Mouse (Mus musculus) cerebellum, adult 8-10 months (tissue): ENCODE measurements around the gene Gpm6b.

Experiments
- DNase-seq: peaks from one replicate; pipeline ENCODE4 v3.0.0; 2022

The Gpm6b gene

DNA sequence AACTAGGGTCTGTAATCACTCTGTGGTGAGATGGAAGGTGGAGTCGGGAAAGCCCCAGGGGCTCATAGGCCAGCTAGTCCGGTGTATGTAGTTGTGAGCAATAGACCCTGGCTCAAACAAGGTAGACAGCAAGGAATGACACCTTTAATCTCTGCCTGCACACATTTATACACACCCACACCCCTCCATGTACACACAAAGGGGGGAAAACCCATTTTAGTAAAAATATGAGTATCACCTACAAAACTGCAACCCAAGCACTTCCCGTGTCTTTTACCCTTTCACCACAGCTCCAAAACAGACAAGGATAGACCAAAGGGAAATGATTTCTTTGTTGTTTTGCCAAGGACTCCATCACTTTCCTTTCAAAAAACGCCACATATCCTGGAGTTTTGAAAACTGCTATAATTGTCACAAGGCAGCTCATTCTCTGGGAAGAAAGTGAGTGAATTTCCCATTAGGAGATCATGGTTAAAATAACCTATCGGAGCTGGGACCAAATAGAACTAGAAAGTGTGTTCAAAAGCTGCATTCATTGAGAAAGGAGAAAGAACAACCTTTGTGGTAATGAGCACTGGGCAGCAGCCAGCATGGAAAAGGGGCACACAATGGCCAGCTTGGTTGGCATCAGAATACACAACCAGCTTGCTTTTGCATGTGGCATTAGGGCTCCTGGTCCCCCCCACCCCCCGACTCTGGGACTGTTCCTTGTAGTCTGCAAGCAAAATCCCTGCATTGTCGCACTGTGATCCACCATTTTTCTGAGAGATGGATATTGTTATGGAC, 68.9 kb downstream of the Gpm6b start:
- no peak for DNase-seq

DNA sequence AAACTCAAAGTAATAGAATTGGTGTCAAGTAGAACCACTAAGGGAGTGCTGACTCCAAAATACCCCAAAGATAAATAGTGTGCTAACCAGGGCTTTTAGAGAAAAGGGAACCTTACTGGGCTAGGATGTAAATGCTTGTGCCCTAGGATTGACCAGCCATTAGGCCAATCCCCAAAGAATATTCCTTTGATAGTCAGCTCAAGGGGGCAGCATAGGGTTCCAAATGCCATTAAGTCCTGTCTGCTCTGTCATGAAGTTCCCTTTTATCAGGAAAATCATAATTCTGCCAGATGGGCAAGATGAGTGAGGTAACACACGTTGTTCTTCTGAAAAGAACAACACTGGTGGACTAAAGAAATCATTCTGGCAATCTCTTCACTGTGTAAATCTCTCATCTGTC, 70.1 kb downstream of the Gpm6b start:
- peak; percentile 29 for DNase-seq

DNA sequence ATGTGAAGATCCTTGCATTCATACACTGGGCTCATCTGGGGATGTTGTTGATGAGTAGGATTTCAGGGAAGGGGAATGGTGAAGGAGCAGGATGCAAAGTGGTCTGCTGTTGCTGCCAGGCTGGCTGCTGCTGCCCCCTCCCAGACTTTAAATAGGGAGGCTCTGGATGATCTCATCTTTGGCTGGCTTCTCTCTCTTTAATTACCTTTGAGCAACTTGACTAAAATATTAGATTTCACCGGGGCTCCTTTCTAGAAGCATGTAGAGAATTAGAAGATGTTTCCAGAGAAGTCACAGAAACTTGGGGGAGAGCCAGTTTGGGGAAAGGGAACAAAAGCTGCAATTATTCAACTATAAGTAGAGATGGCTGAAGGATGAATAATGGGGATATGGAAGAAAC, 76.5 kb downstream of the Gpm6b start:
- DNase-seq: no peak

DNA sequence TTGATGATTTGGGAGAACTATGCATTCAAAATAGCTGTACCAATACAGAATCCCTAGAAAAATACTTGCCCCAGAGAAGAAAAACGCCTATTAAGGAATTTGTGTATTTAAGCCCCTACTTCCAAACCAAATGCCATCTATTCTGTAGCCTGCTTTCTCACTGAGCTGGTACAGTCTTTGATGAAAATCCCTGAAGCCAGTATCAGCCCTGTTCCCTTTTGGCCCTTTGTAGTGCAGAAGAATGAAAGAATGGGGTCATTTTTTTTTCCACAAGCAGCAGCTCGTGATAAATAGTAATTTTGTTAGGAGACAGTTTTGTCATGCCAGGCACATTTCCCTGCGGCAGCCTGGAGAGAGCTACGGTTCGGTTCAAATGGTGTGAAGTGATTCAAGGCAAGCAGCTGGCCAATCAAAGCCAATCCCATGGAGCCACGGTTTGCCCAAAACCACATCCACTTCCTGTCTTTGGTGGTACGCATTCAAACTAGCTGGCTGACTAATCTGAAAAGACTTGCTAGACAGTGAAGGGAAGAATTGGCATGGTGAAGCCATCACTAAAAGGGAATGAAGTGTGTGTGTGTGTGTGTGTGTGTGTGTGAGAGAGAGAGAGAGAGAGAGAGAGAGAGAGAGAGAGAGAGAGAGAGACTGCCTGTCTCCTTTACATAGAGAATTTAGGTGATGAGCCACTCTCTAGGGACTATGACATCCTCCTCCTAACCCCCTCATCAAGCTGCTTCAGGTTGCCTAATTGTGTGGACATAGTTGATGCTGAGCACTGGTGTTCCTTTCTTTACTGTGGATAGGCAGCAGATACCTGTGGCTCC, 78.1 kb downstream of the Gpm6b start:
- DNase-seq: no peak

DNA sequence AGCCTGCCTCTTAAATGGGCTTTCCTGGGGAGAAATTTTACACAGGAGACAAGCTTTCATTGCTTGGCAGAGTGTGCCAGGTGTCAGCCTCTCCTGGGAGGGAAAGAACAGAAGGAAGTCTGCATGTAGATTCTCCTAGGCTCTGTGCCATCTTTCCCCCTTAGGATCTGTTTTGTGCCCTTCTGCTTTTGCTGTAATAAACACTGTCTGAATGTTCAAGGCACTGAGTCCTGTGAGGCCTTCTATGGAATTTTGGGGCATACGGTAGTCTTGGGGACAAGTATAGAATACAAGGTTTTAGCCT, 78.6 kb downstream of the Gpm6b start:
- no peak for DNase-seq

DNA sequence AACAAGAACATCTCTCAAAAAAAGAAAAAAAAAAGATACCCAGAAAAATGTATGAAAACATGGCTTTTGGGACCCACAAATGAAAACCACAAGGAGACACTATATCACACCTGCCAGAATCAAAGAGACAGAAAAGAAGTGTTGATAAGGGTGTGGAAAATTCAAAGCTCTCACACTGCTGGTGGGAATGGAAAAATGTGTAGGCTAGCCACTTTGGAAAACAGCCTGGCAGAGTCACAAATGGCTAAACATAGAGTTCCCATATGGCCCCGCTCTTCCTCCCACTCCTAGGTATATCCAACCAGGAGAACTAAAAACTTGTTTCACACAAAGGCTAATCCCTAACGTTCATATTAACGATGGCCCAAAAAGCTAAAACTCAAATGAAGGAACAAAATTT, 84.5 kb downstream of the Gpm6b start:
- DNase-seq: no peak

DNA sequence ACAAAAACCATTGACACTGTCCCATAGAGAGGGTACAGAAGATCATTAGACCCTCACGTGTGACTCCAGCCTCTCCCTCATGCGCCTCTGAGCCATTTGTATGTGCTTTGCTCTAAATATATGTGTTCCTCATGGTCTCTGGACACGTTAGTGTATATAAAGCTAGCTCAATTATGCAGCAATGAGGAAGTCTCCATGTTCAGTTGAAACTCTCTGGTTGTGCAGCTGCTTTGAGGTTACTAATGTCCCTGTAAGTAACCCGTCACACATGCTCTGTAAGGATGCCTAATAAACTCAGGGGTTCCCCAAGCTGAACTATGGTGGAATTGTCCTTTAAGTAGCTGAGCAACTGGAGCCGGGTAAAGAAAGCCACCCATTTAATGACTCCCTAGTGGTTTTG, 88.9 kb downstream of the Gpm6b start:
- no peak for DNase-seq

DNA sequence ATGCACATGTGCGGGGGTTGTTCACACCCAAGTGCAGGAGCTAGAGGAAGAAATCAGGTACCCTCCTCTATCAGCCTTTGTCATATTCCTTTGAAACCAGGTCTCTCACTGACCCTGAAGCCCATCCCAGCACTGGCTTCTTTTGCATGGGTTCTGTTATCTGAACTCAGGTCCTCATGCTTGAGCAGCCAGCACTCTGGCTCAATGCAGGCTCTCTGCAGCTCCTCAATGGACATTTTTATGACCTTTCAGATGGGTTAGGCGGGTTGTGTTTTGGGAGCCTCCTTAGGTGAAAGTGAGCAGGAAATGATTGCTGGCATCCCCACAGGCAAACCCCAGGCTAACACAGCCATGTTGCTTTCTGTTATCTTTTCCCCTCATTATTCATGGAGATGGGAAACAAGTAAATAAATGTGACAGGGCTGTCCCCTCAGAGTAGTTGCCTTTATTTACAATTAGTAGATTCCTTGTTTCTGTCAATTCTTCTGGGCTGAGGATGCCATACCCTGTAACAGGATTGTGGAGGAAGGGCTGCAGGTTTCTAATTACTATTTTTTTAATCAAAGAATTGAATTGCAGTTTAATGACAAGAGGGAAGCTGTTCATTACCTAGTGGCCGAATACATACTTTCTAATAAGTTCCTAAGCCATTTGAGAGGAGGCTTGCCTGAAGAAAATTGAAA, 89.6 kb downstream of the Gpm6b start:
- DNase-seq: no peak

DNA sequence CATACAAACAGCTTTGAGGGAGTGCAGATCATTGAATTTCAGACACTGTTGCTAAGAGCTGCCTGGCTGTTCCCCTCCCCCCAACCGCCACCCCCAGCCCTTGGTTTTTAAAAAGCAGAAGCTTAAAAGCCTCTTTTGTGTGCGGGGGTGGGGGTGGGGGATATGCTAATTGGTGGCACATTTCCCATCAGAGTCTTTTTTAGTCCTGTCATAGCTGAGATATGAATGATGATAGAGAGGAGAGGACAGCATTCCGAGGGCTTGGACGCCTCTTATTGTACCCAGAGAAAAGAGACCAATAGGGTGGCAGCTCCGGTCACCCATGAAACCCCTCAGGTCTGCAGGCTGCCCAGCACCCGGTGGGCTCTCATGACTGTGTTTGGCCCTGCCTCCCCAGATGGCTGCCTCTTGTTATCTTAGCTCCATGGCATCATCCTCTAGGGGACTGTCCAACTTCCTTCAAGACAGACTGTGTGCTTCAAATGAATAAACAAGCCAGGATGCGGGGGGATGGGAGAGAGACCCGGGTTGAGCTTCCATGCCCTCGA, 90.3 kb downstream of the Gpm6b start:
- no peak for DNase-seq

DNA sequence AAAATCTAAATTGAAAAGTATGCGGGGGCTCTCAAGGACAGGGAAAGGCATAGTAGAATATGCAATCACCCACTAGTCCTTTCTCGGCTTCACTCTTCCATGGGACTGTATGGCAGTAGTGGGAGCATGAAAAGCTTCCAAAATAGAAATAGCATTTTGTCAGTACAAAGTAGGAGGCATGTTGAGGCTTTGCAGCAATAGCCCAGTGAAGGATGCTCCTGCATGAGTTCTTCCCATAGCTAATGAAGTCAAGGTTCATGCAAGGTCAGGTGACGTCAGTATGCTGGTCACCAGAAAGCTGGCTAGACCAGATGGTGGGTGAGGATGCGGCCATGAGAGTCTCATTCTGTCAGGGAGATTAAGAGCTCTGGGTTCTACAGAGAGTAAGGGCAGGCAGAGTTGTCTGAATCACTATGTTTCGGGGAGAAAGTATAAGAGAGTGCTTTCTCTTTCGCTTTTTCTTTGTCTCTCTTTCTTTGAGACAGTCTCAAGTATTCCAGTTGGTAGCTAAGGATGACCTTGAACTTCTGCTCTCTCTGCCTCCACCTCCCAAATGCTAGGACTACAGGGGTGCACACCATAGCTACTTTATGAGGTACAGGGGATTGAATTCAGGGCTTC, 95.9 kb downstream of the Gpm6b start:
- DNase-seq: no peak

DNA sequence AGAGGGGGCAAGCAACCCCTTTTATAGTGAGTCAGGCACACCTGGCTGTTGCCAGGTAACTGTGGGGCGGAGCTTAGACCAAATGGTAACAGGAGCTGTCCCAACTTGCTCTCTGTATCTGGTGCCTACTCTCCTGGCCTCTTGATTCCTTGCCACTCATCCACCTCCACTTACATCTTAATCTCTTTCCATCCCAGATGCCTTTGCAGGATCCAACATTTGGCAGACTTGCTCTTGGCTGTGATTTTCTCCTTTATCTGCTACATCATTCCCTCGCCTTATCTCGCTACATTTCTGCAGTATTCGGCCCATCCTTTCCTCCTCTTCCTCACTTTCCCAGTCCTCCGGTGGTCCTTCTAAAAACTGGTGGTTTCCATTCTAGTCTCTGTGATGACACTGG, 99.6 kb downstream of the Gpm6b start:
- no peak for DNase-seq

DNA sequence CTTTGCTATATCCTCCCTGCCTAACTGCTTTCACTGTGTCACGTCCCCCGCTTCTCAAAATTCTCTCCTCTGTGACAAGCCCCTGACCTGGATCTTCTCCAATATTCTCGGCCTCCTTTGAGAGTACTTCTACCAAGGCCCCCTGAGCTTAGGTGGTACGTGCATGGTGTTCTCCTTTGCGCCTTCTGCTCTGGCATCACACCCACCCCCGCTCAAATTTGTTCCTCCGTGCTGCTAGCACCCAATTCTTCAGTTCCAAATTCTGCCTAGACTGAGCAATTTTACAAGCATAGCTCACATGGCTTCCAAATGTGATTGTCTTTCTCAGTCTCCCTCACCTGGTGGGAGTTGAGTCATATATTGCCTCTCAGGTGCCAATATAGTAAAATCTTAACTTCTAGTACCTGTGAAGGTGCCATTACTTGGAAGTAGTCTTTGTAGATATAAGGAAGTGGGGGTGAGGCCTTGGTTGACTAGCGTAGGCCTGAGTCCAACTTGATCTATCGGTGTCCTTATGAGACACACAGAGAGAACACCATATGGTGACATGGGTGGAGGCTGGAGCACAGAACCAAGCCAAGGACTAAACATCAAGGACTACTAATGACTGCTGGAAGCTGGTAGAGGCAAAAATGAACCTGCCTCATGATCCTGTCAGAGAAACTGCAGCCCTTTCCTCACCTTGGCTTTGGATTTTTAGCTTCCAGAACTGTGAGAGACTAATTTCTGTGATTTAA, 100.2 kb downstream of the Gpm6b start:
- DNase-seq: no peak

DNA sequence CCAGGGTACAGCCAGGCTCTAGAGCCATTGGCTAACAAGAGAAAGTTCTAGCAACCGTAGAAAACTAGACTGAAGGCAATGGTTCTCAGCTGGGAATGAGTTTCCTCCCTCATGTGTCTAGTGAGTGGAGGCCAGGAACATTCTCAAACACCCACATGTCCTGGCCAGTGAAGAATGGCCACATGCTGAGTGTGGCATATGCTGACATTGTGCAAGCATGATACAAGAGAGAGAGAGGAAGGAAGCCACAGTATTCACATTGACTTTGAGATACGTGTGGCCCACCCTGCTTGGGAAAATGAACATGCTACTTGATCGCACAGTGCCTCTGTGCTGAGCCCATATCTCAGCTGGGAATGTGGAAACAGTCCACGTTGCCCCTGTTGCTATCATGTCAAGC, 101.2 kb downstream of the Gpm6b start:
- no peak for DNase-seq

DNA sequence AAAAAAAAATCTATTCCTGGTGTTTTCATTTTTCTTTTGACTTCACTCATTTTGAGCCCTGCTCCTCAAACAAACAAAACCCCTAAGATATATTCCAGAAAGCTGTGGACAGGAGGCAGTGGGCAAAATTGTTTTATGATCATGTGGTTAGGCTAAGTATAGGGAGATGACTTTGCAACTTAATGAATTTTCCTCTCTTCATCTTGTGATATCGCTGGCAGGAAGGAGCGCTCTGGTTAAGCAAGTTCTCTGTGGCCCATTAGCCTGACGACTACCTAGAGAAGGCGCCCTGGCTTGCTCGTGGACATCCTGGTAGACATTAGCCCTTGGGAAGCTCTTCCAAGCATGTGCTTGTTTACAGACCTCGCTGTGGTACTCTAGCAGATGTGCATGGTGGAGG, 103.1 kb downstream of the Gpm6b start:
- no peak for DNase-seq

DNA sequence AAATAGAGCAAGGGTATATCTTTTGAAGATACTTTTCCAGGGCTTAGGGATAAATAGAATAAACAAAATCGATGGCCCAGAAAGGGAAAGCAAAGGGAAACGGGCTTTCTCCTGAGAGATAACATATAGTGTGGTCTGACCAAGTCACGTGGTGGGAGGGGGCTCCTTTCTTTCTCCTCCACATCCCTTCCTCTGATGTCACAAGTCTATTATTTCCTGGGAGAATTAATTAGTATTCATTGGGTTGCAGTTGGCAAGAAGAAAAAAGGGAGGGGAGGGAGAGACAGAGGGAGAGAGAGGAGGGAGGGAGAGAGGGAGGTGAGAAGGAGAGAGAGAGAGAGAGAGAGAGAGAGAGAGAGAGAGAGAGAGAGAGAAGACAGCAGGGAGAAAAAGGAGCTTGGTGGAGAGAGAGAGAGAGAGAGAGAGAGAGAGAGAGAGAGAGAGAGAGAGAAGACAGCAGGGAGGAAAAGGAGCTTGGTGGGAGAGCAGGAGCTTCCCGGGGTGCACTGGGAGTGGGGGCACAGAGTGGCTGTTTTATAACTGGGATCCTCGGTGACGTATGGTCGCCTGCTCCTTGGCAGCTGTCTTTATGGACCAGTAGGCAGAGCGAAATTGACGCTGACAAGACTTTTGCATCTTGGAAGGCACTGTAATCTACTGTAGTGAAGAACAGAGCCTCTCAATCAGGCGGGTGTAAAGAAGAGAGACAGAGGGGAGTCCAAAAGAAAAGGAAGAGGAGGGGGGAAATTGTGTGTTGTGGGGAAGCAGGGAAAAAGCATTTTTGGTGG, 105.7 kb downstream of the Gpm6b start:
- peak; percentile 47 for DNase-seq

DNA sequence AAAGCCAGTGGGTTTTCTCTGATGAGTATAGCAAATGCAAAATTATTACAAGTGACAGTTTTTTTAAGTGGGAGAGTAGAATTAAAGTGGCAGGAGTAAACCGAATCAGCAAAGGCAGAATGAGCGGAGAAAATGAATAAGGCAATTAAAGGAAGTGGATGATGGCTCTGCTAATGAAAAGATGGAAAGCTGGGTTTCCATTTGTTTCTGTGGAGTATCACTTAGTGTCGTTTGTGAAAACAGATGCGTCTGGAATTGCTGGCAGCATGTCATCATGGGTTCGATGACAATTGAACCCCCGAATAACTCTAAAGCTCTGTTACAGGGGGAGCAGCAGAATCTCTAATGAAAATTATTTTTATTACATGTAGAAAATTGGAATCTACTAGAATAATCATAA, 109.4 kb downstream of the Gpm6b start:
- no peak for DNase-seq

DNA sequence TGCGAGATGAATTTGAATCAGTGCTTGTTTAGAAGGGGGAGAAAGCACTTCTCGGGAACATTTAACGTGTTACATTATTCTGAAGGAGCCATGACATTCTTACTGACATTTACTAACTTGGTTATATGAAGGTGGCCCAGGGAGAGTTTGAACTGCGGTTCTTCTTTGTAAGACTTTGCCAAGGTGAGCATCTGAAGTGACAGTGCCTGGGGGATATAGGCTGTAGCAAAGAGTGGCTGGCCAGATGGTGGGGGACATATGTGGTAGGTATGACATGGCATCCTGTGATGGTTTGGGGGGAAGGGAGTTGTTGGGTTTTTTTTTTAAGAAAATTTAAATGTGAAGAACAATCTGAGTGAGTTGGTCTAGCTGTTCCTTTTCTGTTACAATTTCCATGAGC, 109.9 kb downstream of the Gpm6b start:
- no peak for DNase-seq

DNA sequence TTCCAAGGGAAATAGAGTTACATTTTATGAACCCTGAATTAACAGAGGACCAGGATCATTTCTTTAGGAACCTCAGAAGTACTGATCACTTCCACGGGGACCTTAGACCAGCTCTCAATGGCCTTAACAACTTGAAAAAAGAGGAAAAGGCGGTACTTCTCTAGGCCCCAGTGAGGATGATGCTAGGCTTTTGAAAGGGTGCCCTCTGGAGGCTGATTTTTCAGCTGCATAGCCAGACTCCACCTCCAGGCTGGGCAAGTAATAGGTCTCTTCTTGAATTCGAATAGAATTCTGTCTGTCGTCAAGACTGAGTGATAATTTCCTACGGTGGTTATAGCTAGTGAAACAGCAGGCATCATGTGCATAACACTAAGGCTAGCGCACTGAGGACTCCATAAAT, 113.1 kb downstream of the Gpm6b start:
- peak; percentile 56 for DNase-seq

DNA sequence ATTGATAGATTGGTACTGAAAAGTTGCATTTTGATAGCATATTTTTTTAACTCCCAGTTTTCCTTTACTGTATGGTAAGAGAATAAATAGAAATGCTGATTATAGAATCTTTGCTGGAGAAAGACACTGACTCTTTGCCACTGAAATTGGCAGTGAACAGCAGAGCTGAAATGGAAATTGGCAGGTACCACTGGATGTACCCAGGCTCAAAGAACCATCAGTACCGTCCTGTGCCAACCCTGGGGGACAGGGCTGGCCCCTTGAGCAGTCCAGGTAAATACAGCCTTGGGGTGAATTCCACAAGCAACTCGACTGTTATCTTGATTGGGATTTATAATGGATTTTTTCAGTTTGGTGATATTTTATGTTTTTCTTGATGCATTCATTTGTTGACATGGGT, 114.7 kb downstream of the Gpm6b start:
- DNase-seq: no peak

DNA sequence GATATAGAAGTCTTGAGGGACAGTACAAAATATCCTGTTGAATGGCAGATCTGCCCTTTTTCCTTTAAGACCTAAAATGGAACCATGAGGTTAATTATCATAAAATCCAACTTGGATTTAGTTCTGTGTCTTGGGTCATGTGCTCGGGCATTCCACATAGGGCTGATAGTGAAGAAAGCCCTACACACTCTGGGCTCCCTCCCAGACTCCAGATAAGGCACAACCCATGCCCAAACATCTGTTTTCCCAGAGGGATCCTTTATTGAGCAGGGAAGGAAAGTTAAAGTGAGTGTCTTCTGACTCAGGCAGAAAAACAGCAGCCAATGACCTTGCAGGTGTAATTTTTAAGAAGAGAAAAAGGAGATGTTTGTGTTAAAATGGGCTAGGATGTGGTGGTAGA, 116.2 kb downstream of the Gpm6b start:
- no peak for DNase-seq

DNA sequence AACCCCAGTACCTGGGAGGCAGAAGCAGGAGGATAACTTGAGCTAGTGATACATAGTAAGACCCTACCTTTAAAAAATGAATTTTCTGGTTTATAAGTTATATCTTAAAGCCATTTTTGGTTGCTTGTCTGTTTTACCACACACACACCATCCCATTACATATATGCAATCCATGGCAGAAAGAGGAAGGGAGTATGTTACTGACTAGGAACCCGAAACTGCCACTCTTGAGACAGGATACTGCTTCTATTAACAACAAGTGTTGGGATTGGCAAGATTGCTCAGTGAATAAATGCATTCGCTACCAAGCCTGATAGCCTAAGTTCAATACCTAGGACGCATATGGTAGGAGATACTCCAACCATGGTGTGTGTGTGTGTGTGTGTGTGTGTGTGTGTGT, 117.6 kb downstream of the Gpm6b start:
- no peak for DNase-seq

DNA sequence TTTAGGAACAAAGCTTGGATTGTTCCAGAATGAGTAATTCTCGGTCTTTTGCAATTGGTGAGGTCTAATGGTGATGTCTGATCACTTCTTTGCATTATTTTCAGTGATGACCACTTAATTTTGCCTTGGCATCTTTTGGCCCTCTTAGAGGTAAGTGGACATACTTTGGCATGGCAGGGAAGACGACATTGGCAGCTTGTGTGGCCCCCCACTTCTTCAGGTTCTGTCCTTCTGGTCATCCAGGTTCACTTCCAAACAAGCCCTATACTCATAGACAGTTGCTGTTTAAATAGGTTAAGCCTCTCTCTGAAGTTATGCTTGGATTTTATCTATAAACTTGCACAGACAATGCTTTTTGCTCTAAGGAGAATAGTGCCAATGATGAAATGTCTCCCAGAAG, 120.2 kb downstream of the Gpm6b start:
- DNase-seq: no peak
